Mouse (Mus musculus): ENCODE data around the gene Gm49358. TPM values are rescaled to one million over a fixed set of nuclear protein-coding genes. Genes with fewer than 3 reads are reported as not detected.

Gene Gm49358
- total and polyA plus RNA-seq, 2 experiments from 2014 or later = 4.2 TPM; not detected in 1

DNA sequence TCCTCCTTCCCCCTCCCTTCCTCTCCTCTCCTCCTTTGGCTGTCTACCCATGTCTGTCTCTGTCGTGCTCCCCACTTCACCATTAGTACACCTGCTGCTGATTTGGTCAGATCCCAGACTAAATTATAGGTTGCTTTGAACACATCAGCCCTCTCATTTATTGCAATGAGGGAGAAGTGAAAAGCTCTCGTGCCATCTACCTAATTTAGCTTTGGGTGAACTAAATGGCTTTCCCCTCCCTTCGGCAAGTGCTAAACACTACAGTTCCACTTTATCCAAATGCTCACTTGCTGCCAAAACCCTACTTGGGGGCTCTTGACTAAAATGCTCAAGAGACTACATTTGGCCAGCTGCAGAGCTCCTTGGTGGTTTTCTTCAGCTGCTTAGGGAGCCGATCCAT lies 73.0 kb downstream of the Gm49358 start:
- DNase-seq (ENCODE audit: low spot score) (no peak), ATAC-seq (no peak)
- 68% methylated on average over 4 of the region's 4 CpGs for WGBS

GRCm38 (mm10) chr10:86838827-86839226 lies 75.1 kb downstream of the Gm49358 start:
- peaks cover 10% of the 10 kb centered on the region; the same call in 1 of the 2 replicates for H3K36me3 ChIP-seq (ENCODE audit: insufficient read depth, low read length)
- H3K9me3 ChIP-seq (ENCODE audit: low read length) = no peaks in the 10 kb centered on the region
- no peaks in the 10 kb centered on the region for H3K4me1 ChIP-seq (ENCODE audit: insufficient read depth, low read length)
- H3K4me3 ChIP-seq (ENCODE audit: low read length) = no peak overlapping the region
- no peak for TF ChIP-seq CTCF (IDR thresholded peaks at IDR 0.05; ENCODE audit: low read depth)
- DNase-seq (ENCODE audit: low spot score) (peak; percentile 19), ATAC-seq (peak; percentile 55; the same call in 1 of the 2 replicates)
- no peaks in the 10 kb centered on the region for H3K27me3 ChIP-seq (ENCODE audit: insufficient read depth, low read length)
- WGBS = 58% methylated on average over 6 of the region's 6 CpGs
- H3K27ac ChIP-seq = no peak overlapping the region
- no peak overlapping the region for H3K4me2 ChIP-seq (ENCODE audit: low read depth, low read length)
- H3K9ac ChIP-seq (replicated peaks; ENCODE audit: low read length) = no peak overlapping the region

More for the DNA sequence above, 73.0 kb downstream of the Gm49358 start:
- no peak overlapping the region for H3K4me3 ChIP-seq (ENCODE audit: low read length)
- no peaks in the 10 kb centered on the region for H3K9me3 ChIP-seq (ENCODE audit: low read length)
- TF ChIP-seq CTCF (IDR thresholded peaks at IDR 0.05; ENCODE audit: low read depth) = no peak
- no peak overlapping the region for H3K27ac ChIP-seq
- H3K9ac ChIP-seq (replicated peaks; ENCODE audit: low read length) = no peak overlapping the region
- H3K36me3 ChIP-seq (ENCODE audit: insufficient read depth, low read length) = peaks cover 13% of the 10 kb centered on the region; the same call in 1 of the 2 replicates
- no peaks in the 10 kb centered on the region for H3K4me1 ChIP-seq (ENCODE audit: insufficient read depth, low read length)
- H3K27me3 ChIP-seq (ENCODE audit: insufficient read depth, low read length) = no peaks in the 10 kb centered on the region
- no peak overlapping the region for H3K4me2 ChIP-seq (ENCODE audit: low read depth, low read length)

- 82% methylated on average over 5 of the region's 5 CpGs for WGBS
- Histone ChIP-seq H3K27ac (no peak overlapping the region), H3K4me3 (ENCODE audit: low read length) (no peak overlapping the region), H3K4me1 (ENCODE audit: insufficient read depth, low read length) (no peaks in the 10 kb centered on the region), H3K9me3 (ENCODE audit: low read length) (no peaks in the 10 kb centered on the region), H3K27me3 (ENCODE audit: insufficient read depth, low read length) (no peaks in the 10 kb centered on the region), H3K36me3 (ENCODE audit: insufficient read depth, low read length) (no peaks in the 10 kb centered on the region), H3K4me2 (ENCODE audit: low read depth, low read length) (no peak overlapping the region), H3K9ac (replicated peaks; ENCODE audit: low read length) (no peak overlapping the region)
- DNase-seq (ENCODE audit: low spot score) (no peak), ATAC-seq (no peak)
- TF ChIP-seq CTCF (IDR thresholded peaks at IDR 0.05; ENCODE audit: low read depth) = no peak
Measured at GRCm38 (mm10) chr10:86842659-86843058, 78.9 kb downstream of the Gm49358 start.

DNA sequence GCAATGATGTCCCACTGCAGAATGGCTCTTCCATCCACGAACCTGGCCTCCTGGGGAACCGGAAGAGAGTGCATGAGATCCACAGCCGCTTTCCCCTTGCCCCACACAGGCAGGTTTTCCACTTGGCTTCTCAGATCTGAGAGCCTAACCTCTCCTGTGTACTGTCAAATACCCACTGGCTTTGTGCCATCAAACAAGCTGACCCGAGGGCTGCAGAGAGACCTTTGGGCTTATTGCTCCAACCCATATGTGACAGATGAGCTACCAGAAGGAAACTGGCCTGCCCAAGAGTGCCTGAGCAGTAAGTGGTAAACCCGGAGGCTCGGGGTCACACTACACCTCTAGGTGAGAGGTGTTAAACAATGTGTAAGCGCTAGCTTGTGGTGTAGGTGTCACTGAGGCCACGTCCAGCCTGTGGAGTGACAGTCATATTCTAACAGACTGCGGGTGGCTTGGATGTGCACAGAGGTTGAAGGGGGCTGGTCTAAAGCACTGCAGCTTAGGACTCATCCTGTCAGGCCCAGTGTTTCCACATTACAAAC lies 83.2 kb downstream of the Gm49358 start:
- H3K4me3 ChIP-seq (ENCODE audit: low read length) = no peak overlapping the region
- no peaks in the 10 kb centered on the region for H3K27me3 ChIP-seq (ENCODE audit: insufficient read depth, low read length)
- DNase-seq (ENCODE audit: low spot score) (no peak), ATAC-seq (0 out of 2 replicates have a peak, but pooled peaks have one; percentile 12)
- no peak overlapping the region for H3K27ac ChIP-seq
- no peak for TF ChIP-seq CTCF (IDR thresholded peaks at IDR 0.05; ENCODE audit: low read depth)
- no peaks in the 10 kb centered on the region for H3K4me1 ChIP-seq (ENCODE audit: insufficient read depth, low read length)
- H3K36me3 ChIP-seq (ENCODE audit: insufficient read depth, low read length) = no peaks in the 10 kb centered on the region
- H3K9me3 ChIP-seq (ENCODE audit: low read length) = no peaks in the 10 kb centered on the region
- no peak overlapping the region for H3K9ac ChIP-seq (replicated peaks; ENCODE audit: low read length)
- H3K4me2 ChIP-seq (ENCODE audit: low read depth, low read length) = no peak overlapping the region
- WGBS = 80% methylated on average over 9 of the region's 9 CpGs

DNA sequence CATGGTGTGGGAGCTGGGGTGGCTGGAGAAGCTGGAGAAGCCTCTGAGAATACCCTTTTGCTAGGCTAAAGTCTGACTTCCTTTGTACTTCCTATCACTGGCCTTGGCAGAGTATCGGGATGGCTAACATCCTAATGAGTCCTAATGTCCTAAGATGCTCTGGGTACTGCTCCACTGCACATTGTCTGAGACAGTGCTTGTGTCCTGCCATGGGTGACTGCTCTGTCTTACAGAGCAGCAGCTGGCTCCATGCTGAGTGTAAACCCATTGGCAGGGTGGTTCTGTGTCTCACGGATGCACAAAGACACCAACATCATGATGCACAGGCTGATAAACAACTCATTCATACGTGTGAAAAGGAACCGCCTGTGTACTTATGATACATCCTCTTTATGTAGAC lies 85.3 kb downstream of the Gm49358 start:
- H3K4me1 ChIP-seq (ENCODE audit: insufficient read depth, low read length) = no peaks in the 10 kb centered on the region
- WGBS = 75% methylated on average over 4 of the region's 4 CpGs

DNA sequence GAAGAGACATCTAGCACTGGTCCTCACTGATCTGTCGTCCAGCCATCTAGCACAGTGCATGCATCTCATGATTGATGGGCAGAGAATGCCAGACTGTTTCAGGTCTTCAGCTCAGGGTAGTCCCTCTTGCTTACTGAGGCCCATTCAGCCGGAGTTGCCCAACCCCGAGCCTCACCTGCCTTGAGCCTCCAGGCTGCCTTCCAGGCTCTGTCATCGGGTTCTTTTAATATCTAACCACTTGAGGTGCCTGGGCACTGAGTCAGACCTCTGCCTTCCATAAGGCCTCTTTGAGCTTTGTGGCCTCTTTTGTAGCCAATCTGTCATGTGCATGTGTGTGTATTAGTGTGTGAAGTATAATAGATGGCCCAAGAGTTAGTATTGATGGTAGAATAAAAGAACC lies 85.7 kb downstream of the Gm49358 start:
- Histone ChIP-seq H3K27ac (no peak overlapping the region), H3K9ac (replicated peaks; ENCODE audit: low read length) (no peak overlapping the region), H3K27me3 (ENCODE audit: insufficient read depth, low read length) (no peaks in the 10 kb centered on the region), H3K4me1 (ENCODE audit: insufficient read depth, low read length) (no peaks in the 10 kb centered on the region), H3K36me3 (ENCODE audit: insufficient read depth, low read length) (no peaks in the 10 kb centered on the region), H3K4me2 (ENCODE audit: low read depth, low read length) (no peak overlapping the region), H3K4me3 (ENCODE audit: low read length) (no peak overlapping the region), H3K9me3 (ENCODE audit: low read length) (no peaks in the 10 kb centered on the region)
- 83% methylated on average over 4 of the region's 4 CpGs for WGBS
- TF ChIP-seq CTCF (IDR thresholded peaks at IDR 0.05; ENCODE audit: low read depth) = no peak
- no peak for DNase-seq (ENCODE audit: low spot score)
- no peak for ATAC-seq

More for the DNA sequence above, 85.3 kb downstream of the Gm49358 start:
- Histone ChIP-seq H3K36me3 (ENCODE audit: insufficient read depth, low read length) (no peaks in the 10 kb centered on the region), H3K9ac (replicated peaks; ENCODE audit: low read length) (no peak overlapping the region), H3K9me3 (ENCODE audit: low read length) (no peaks in the 10 kb centered on the region), H3K4me2 (ENCODE audit: low read depth, low read length) (no peak overlapping the region), H3K4me3 (ENCODE audit: low read length) (no peak overlapping the region), H3K27ac (no peak overlapping the region), H3K27me3 (ENCODE audit: insufficient read depth, low read length) (no peaks in the 10 kb centered on the region)
- no peak for DNase-seq (ENCODE audit: low spot score)
- no peak for TF ChIP-seq CTCF (IDR thresholded peaks at IDR 0.05; ENCODE audit: low read depth)
- no peak for ATAC-seq

- H3K9me3 ChIP-seq (ENCODE audit: low read length) = no peaks in the 10 kb centered on the region
- no peak for TF ChIP-seq CTCF (IDR thresholded peaks at IDR 0.05; ENCODE audit: low read depth)
- ATAC-seq = peak; percentile 71
Measured at GRCm38 (mm10) chr10:86852160-86852559, 88.4 kb downstream of the Gm49358 start.

More at GRCm38 (mm10) chr10:86852160-86852559, 88.4 kb downstream of the Gm49358 start:
- H3K27me3 ChIP-seq (ENCODE audit: insufficient read depth, low read length) = no peaks in the 10 kb centered on the region
- H3K36me3 ChIP-seq (ENCODE audit: insufficient read depth, low read length) = no peaks in the 10 kb centered on the region
- no peak overlapping the region for H3K27ac ChIP-seq
- 68% methylated on average over 6 of the region's 6 CpGs for WGBS
- no peak overlapping the region for H3K4me3 ChIP-seq (ENCODE audit: low read length)
- no peak overlapping the region for H3K4me2 ChIP-seq (ENCODE audit: low read depth, low read length)
- DNase-seq (ENCODE audit: low spot score) = peak; percentile 57
- H3K4me1 ChIP-seq (ENCODE audit: insufficient read depth, low read length) = no peaks in the 10 kb centered on the region
- H3K9ac ChIP-seq (replicated peaks; ENCODE audit: low read length) = no peak overlapping the region

Measured in hindbrain, postnatal 0 days (tissue).